Mouse (Mus musculus): ENCODE results near the gene Ptchd3.

DNA sequence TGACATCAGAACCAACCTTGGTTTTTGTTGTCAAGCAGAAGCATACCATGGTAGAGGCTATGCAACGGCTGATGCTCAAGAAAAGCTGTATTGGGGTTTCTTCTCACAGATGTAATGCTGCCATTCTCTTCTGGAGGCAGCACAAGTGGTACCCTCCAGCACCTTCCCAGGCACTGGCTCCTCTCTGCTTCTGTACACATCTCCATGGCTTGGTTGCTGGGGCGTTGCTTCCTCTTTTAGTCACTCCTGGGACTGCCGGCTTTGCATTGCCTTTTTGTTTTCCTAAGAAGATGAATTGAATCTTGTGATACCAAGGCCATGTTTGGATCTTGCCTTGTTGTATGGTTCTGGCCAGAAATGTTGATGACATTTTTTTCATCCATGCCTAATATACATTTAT lies 40.5 kb upstream of the Ptchd3 start:
- TF ChIP-seq CTCF (IDR thresholded peaks at IDR 0.05; ENCODE audit: extremely low read depth, insufficient read depth, insufficient read length, insufficient replicate concordance) (no peak), POLR2A (IDR thresholded peaks at IDR 0.05; ENCODE audit: low read depth, low read length) (no peak)
